Mouse (Mus musculus): ENCODE measurements around the gene Nckap5. TPM values are rescaled to one million over a fixed set of nuclear protein-coding genes. Genes with fewer than 3 reads are reported as not detected.

The Nckap5 gene
- polyA plus RNA-seq, 1 experiment = 50.4 TPM

GRCm38 (mm10) chr1:126332026-126332425 lies 498.6 kb downstream of the Nckap5 start:
- WGBS = 31% methylated on average over 2 of the region's 2 CpGs
- DNase-seq = no peak

GRCm38 (mm10) chr1:126320696-126321095 lies 509.9 kb downstream of the Nckap5 start:
- no peak for DNase-seq
- Histone ChIP-seq H3K4me1 (ENCODE audit: control insufficient read depth, insufficient read depth, low read length) (peaks cover 3% of the 10 kb centered on the region; the same call in 1 of the 2 replicates), H3K4me3 (replicated peaks; ENCODE audit: extremely low read depth, low read depth, low read length) (no peak overlapping the region)
- no peak for TF ChIP-seq POLR2A (IDR thresholded peaks at IDR 0.05; ENCODE audit: borderline replicate concordance, extremely low read depth, low read depth, low read length)
- TF ChIP-seq CTCF (IDR thresholded peaks at IDR 0.05; ENCODE audit: insufficient read depth, low read length) = no peak
- 64% methylated on average over 1 of the region's 1 CpGs for WGBS

More at GRCm38 (mm10) chr1:126332026-126332425, 498.6 kb downstream of the Nckap5 start:
- peaks cover 2% of the 10 kb centered on the region; the same call in 1 of the 2 replicates for H3K4me1 ChIP-seq (ENCODE audit: control insufficient read depth, insufficient read depth, low read length)
- no peak overlapping the region for H3K4me3 ChIP-seq (replicated peaks; ENCODE audit: extremely low read depth, low read depth, low read length)
- no peak for TF ChIP-seq CTCF (IDR thresholded peaks at IDR 0.05; ENCODE audit: insufficient read depth, low read length)
- no peak for TF ChIP-seq POLR2A (IDR thresholded peaks at IDR 0.05; ENCODE audit: borderline replicate concordance, extremely low read depth, low read depth, low read length)

- H3K4me1 ChIP-seq (ENCODE audit: control insufficient read depth, insufficient read depth, low read length) = peaks cover 3% of the 10 kb centered on the region; the same call in 1 of the 2 replicates
- 68% methylated on average over 11 of the region's 11 CpGs for WGBS
- no peak for TF ChIP-seq POLR2A (IDR thresholded peaks at IDR 0.05; ENCODE audit: borderline replicate concordance, extremely low read depth, low read depth, low read length)
- TF ChIP-seq CTCF (IDR thresholded peaks at IDR 0.05; ENCODE audit: insufficient read depth, low read length) = no peak
- no peak overlapping the region for H3K4me3 ChIP-seq (replicated peaks; ENCODE audit: extremely low read depth, low read depth, low read length)
- no peak for DNase-seq
These were observed 512.6 kb downstream of the Nckap5 start for GRCm38 (mm10) chr1:126317874-126318607.

- DNase-seq = no peak
- Histone ChIP-seq H3K4me3 (replicated peaks; ENCODE audit: extremely low read depth, low read depth, low read length) (no peak overlapping the region), H3K4me1 (ENCODE audit: control insufficient read depth, insufficient read depth, low read length) (no peaks in the 10 kb centered on the region)
- TF ChIP-seq CTCF (IDR thresholded peaks at IDR 0.05; ENCODE audit: insufficient read depth, low read length) (no peak), POLR2A (IDR thresholded peaks at IDR 0.05; ENCODE audit: borderline replicate concordance, extremely low read depth, low read depth, low read length) (no peak)
- 88% methylated on average over 4 of the region's 4 CpGs for WGBS
These were observed 513.3 kb downstream of the Nckap5 start for GRCm38 (mm10) chr1:126317345-126317744.

- DNase-seq = no peak
- WGBS = 78% methylated on average over 2 of the region's 2 CpGs
- H3K4me1 ChIP-seq (ENCODE audit: control insufficient read depth, insufficient read depth, low read length) = no peaks in the 10 kb centered on the region
- no peak overlapping the region for H3K4me3 ChIP-seq (replicated peaks; ENCODE audit: extremely low read depth, low read depth, low read length)
- TF ChIP-seq CTCF (IDR thresholded peaks at IDR 0.05; ENCODE audit: insufficient read depth, low read length) (no peak), POLR2A (IDR thresholded peaks at IDR 0.05; ENCODE audit: borderline replicate concordance, extremely low read depth, low read depth, low read length) (no peak)
These were observed 513.7 kb downstream of the Nckap5 start for GRCm38 (mm10) chr1:126316866-126317265.

- Histone ChIP-seq H3K4me3 (replicated peaks; ENCODE audit: extremely low read depth, low read depth, low read length) (no peak overlapping the region), H3K4me1 (ENCODE audit: control insufficient read depth, insufficient read depth, low read length) (peaks cover 8% of the 10 kb centered on the region)
- TF ChIP-seq POLR2A (IDR thresholded peaks at IDR 0.05; ENCODE audit: borderline replicate concordance, extremely low read depth, low read depth, low read length) (no peak), CTCF (IDR thresholded peaks at IDR 0.05; ENCODE audit: insufficient read depth, low read length) (no peak)
- no peak for DNase-seq
- WGBS = 74% methylated on average over 2 of the region's 2 CpGs
These were observed 529.5 kb downstream of the Nckap5 start for GRCm38 (mm10) chr1:126301129-126301528.

GRCm38 (mm10) chr1:126264931-126265330 lies 565.7 kb downstream of the Nckap5 start:
- WGBS = 60% methylated on average over 5 of the region's 5 CpGs

GRCm38 (mm10) chr1:126254364-126254763 lies 576.2 kb downstream of the Nckap5 start:
- 53% methylated on average over 5 of the region's 5 CpGs for WGBS
- DNase-seq = no peak
- Histone ChIP-seq H3K4me1 (ENCODE audit: control insufficient read depth, insufficient read depth, low read length) (no peaks in the 10 kb centered on the region), H3K4me3 (replicated peaks; ENCODE audit: extremely low read depth, low read depth, low read length) (no peak overlapping the region)
- TF ChIP-seq POLR2A (IDR thresholded peaks at IDR 0.05; ENCODE audit: borderline replicate concordance, extremely low read depth, low read depth, low read length) = no peak
- TF ChIP-seq CTCF (IDR thresholded peaks at IDR 0.05; ENCODE audit: insufficient read depth, low read length) = no peak

More at GRCm38 (mm10) chr1:126264931-126265330, 565.7 kb downstream of the Nckap5 start:
- DNase-seq = no peak
- H3K4me3 ChIP-seq (replicated peaks; ENCODE audit: extremely low read depth, low read depth, low read length) = no peak overlapping the region
- TF ChIP-seq POLR2A (IDR thresholded peaks at IDR 0.05; ENCODE audit: borderline replicate concordance, extremely low read depth, low read depth, low read length) (no peak), CTCF (IDR thresholded peaks at IDR 0.05; ENCODE audit: insufficient read depth, low read length) (no peak)
- no peaks in the 10 kb centered on the region; the same call in 1 of the 2 replicates for H3K4me1 ChIP-seq (ENCODE audit: control insufficient read depth, insufficient read depth, low read length)

- TF ChIP-seq POLR2A (IDR thresholded peaks at IDR 0.05; ENCODE audit: borderline replicate concordance, extremely low read depth, low read depth, low read length) = no peak
- TF ChIP-seq CTCF (IDR thresholded peaks at IDR 0.05; ENCODE audit: insufficient read depth, low read length) = no peak
- Histone ChIP-seq H3K4me3 (replicated peaks; ENCODE audit: extremely low read depth, low read depth, low read length) (no peak overlapping the region), H3K4me1 (ENCODE audit: control insufficient read depth, insufficient read depth, low read length) (no peaks in the 10 kb centered on the region)
- DNase-seq = no peak
- WGBS = 77% methylated on average over 7 of the region's 7 CpGs
These were observed 576.7 kb downstream of the Nckap5 start for GRCm38 (mm10) chr1:126253934-126254333.

- Histone ChIP-seq H3K4me3 (replicated peaks; ENCODE audit: extremely low read depth, low read depth, low read length) (no peak overlapping the region), H3K4me1 (ENCODE audit: control insufficient read depth, insufficient read depth, low read length) (no peaks in the 10 kb centered on the region; the same call in 1 of the 2 replicates)
- DNase-seq = no peak
- TF ChIP-seq POLR2A (IDR thresholded peaks at IDR 0.05; ENCODE audit: borderline replicate concordance, extremely low read depth, low read depth, low read length) (no peak), CTCF (IDR thresholded peaks at IDR 0.05; ENCODE audit: insufficient read depth, low read length) (no peak)
- WGBS = 53% methylated on average over 4 of the region's 4 CpGs
These were observed 597.4 kb downstream of the Nckap5 start for GRCm38 (mm10) chr1:126233196-126233595.
